Mouse (Mus musculus) liver, adult 2 months (tissue): ENCODE measurements at regions not wholly inside any gene's neighbourhood (a gene's known extent, or its start where the extent isn't known, plus 50 kb on each side); places are given as distances from the start of the nearest gene placed in this dataset.

Experiments used
- DNase-seq: peaks from one replicate; pipeline ENCODE4 v3.0.0-alpha.2; 2011; ENCODE audit warnings: low read depth, low spot score; ENCODE audit errors: extremely low read depth
- H3K27ac ChIP-seq: fragments of 200-500 bp; replicated peaks from 2 replicates; pipeline ENCODE4 v1.5.1; 2012; ENCODE audit warnings: low read depth, mild to moderate bottlenecking, control low read depth, inconsistent platforms, low read length; ENCODE audit not compliant: insufficient read depth
- H3K27me3 ChIP-seq: fragments of 200-500 bp; 2 replicates; pipeline ENCODE4 v1.6.1; 2012; ENCODE audit warnings: mild to moderate bottlenecking, moderate library complexity, low read length, inconsistent platforms; ENCODE audit not compliant: control insufficient read depth, insufficient read depth
- H3K36me3 ChIP-seq: fragments of 200-500 bp; 2 replicates; pipeline ENCODE4 v1.6.1; 2012; ENCODE audit warnings: low read length, inconsistent platforms; ENCODE audit not compliant: control insufficient read depth, insufficient read depth
- H3K4me1 ChIP-seq: fragments of 200-500 bp; 2 replicates; pipeline ENCODE4 v1.6.1; 2011; ENCODE audit warnings: low read length; ENCODE audit not compliant: control insufficient read depth, insufficient read depth
- H3K4me3 ChIP-seq: fragments of 200-500 bp; 2 replicates; pipeline ENCODE4 v1.5.1; 2011; ENCODE audit warnings: low read depth, mild to moderate bottlenecking, control low read depth, low read length, moderate library complexity; ENCODE audit not compliant: insufficient read depth
- H3K79me2 ChIP-seq: fragments of 200-500 bp; 2 replicates; pipeline ENCODE4 v1.6.1; 2012; ENCODE audit warnings: inconsistent platforms, mild to moderate bottlenecking, low read length, moderate library complexity; ENCODE audit not compliant: control insufficient read depth, insufficient read depth
- H3K9ac ChIP-seq: fragments of 200-500 bp; 2 replicates; pipeline ENCODE4 v1.6.1; 2012; ENCODE audit warnings: low read depth, mild to moderate bottlenecking, control low read depth, inconsistent platforms, low read length
- CTCF ChIP-seq: fragments of 200-500 bp; IDR thresholded peaks from 2 replicates; pipeline ENCODE4 v1.5.1; 2011; ENCODE audit warnings: low read depth, low read length, control low read depth
- POLR2A ChIP-seq: fragments of 200-500 bp; IDR thresholded peaks from 2 replicates; pipeline ENCODE4 v1.6.1; 2011; ENCODE audit warnings: low read length, control low read depth; ENCODE audit not compliant: insufficient read depth; ENCODE audit errors: extremely low read depth
- WGBS: fragments of 180-500 bp; shearing (Covaris S2); methylation state at CpG from one replicate; pipeline ENCODE4 v1.1.7; 2018; 5-methylcytosine and 5-hydroxymethylcytosine counted together

DNA sequence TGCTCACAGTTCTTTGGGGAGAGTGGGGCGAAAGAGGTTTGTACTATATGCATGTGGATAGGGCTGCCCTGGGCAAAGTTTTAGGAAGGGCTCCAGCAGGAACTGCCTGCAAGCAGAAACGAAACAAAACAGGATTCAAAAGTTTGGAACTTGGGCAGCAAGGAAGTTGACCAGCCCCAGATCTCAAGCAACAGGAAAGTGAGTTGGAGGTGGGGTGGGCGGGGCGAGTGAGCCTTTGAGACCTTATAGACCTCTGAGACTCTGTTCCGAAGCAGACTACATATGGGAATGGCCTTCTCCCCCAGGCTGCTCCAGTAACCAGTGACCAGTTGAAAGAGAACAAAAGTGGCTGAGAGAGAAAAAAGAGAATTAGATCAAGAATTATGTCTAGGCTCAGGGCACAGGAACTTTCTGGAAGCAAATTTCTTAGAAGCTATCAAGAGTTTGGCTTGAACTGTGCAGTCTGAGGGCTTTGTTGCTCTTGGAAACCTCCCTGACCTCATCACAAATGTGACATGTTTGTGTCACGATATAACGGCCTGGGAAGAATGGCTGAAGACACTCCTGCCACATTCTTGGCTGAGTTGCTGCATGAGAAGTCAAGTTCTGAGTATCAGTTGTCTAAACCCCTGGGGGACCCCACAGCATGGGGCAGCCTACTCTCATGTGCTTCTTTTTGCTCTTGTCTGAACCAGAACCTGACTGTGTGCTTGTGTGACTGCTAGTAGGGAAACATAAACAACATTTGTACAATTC lies 156.4 kb downstream of the Tmx1 start:
- TF ChIP-seq CTCF (no peak), POLR2A (no peak)
- 81% methylated on average over 7 of the region's 7 CpGs for WGBS
- no peak for DNase-seq

DNA sequence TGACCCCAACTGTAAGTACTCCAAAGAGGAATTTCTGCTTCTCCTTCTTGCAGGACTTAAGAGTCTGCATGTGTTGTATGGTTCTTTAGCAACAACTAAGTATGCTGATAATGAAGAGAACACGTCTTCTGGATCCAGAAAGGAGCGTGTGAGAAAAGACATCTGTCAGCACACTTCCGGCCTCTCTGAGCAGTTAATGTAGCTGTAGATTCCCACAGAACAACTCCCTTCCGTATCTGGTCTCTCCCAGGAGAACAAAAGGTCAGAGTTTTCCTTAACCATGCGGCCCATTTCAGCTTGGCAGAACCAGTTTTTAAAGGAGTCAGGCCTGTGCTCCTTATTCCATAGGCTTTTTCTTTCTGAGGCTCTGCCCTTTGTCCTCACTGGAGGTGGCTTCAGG lies 159.0 kb downstream of the Tmx1 start:
- WGBS: 81% methylated on average over 5 of the region's 5 CpGs
- no peak overlapping the region for H3K9ac ChIP-seq
- TF ChIP-seq POLR2A (no peak), CTCF (no peak)
- H3K27me3 ChIP-seq: no peaks in the 10 kb centered on the region; the same call in 1 of the 2 replicates
- DNase-seq: peak; percentile 44
- no peaks in the 10 kb centered on the region for H3K36me3 ChIP-seq
- no peaks in the 10 kb centered on the region for H3K79me2 ChIP-seq
- peak overlapping the region; percentile 43 for H3K27ac ChIP-seq
- H3K4me1 ChIP-seq: no peaks in the 10 kb centered on the region
- no peak overlapping the region for H3K4me3 ChIP-seq

More for the DNA sequence above, 156.4 kb downstream of the Tmx1 start:
- Histone ChIP-seq H3K27me3 (no peaks in the 10 kb centered on the region; the same call in 1 of the 2 replicates), H3K79me2 (no peaks in the 10 kb centered on the region), H3K36me3 (no peaks in the 10 kb centered on the region), H3K9ac (no peak overlapping the region), H3K4me1 (no peaks in the 10 kb centered on the region), H3K27ac (no peak overlapping the region), H3K4me3 (no peak overlapping the region)

DNA sequence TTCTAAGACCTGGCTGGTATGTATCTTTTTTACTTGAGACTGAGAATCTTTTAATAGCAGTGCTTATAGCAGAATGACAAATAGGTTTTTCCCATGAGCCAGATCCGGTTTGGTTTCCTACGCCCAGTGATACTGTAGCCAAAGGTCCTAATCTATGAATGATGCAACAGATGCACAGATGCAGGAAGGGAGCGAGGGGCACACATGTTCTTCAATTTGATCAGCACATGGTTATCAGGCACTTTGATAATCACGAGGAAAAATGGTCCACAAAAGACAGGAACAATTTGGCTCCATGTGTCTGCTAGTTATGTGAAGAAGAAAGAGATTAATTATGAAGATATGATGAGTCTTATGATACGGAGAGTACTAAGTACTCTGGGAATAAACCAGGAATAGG lies 160.3 kb downstream of the Tmx1 start:
- H3K36me3 ChIP-seq: no peaks in the 10 kb centered on the region
- no peak for DNase-seq
- 84% methylated on average over 5 of the region's 5 CpGs for WGBS
- no peak overlapping the region for H3K4me3 ChIP-seq
- no peaks in the 10 kb centered on the region for H3K79me2 ChIP-seq
- H3K4me1 ChIP-seq: no peaks in the 10 kb centered on the region
- no peak for TF ChIP-seq POLR2A
- no peak for TF ChIP-seq CTCF
- H3K9ac ChIP-seq: no peak overlapping the region
- H3K27me3 ChIP-seq: no peaks in the 10 kb centered on the region; the same call in 1 of the 2 replicates
- no peak overlapping the region for H3K27ac ChIP-seq

DNA sequence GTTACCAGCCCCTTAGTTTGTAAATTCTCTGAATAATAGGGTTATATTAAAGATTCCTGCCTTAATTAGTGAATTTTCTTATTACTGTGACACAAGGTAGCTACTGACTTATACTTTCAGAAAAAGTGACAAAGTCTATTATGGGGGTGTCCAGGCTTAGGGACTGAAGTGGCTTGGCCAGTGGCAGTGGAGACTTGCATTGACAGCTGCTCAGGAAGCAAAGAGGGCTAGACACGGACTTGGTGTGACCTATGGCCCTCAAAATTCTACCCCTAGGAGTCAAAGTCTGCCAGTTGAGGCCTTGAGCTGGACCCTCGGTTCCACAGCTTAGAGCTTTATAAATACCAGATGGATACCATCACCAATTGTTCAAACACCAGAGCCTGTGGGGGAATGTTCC lies 161.2 kb downstream of the Tmx1 start:
- Histone ChIP-seq H3K4me3 (no peak overlapping the region), H3K4me1 (no peaks in the 10 kb centered on the region), H3K27me3 (no peaks in the 10 kb centered on the region; the same call in 1 of the 2 replicates), H3K27ac (no peak overlapping the region), H3K79me2 (no peaks in the 10 kb centered on the region), H3K36me3 (no peaks in the 10 kb centered on the region), H3K9ac (no peak overlapping the region)
- whole genome bisulfite sequencing: 87% methylated on average over 2 of the region's 2 CpGs
- TF ChIP-seq CTCF (no peak), POLR2A (no peak)
- no peak for DNase-seq

DNA sequence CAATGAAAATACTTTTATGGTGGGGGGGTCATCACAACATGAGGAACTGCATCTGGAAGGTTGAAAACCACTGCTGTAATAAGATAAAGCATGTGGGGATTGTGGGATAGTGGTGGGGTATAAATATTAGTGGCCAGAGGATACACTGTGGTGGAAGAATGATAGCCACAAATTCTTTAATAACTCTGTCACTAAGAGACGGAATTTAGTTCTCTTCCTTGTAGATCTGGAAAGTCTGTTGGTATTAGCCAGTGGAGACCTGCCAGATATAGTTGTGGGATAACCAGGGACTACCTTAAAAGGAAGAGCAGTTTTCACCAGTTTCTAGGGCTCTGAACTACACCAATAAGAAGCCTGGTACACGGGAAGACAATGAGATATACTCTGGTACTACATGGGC lies 161.8 kb downstream of the Tmx1 start:
- H3K4me3 ChIP-seq: no peak overlapping the region
- no peaks in the 10 kb centered on the region for H3K36me3 ChIP-seq
- 94% methylated on average over 2 of the region's 2 CpGs for WGBS
- no peak overlapping the region for H3K9ac ChIP-seq
- no peak for DNase-seq
- no peak overlapping the region for H3K27ac ChIP-seq
- no peaks in the 10 kb centered on the region; the same call in 1 of the 2 replicates for H3K27me3 ChIP-seq
- no peaks in the 10 kb centered on the region for H3K4me1 ChIP-seq
- TF ChIP-seq POLR2A (no peak), CTCF (no peak)
- no peaks in the 10 kb centered on the region for H3K79me2 ChIP-seq

DNA sequence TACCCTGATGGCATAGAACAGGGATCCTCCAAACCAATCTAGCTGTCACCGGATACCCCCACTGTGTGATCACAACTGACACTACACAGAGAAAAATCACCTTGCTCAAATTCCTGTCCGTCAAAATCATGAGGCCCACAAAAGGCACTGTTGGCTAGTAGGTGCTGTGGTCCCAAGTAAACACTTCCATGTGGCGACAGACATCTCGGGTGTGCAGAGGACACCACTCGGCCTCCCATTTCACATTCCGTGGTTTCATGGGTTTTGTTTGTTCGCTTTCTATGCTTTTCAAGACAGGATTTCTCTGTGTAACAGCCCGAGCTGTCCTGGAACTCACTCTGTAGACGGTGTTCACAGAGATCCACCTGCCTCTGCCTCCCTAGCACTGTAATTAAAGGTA lies 162.2 kb downstream of the Tmx1 start:
- H3K4me1 ChIP-seq: no peaks in the 10 kb centered on the region
- no peak overlapping the region for H3K9ac ChIP-seq
- H3K27ac ChIP-seq: no peak overlapping the region
- H3K4me3 ChIP-seq: no peak overlapping the region
- no peak for TF ChIP-seq CTCF
- TF ChIP-seq POLR2A: no peak
- 99% methylated on average over 9 of the region's 9 CpGs for WGBS
- no peaks in the 10 kb centered on the region for H3K36me3 ChIP-seq
- no peak for DNase-seq
- H3K79me2 ChIP-seq: no peaks in the 10 kb centered on the region
- no peaks in the 10 kb centered on the region; the same call in 1 of the 2 replicates for H3K27me3 ChIP-seq
